Mouse (Mus musculus) thymus, adult 2 months (tissue): Measurements from ENCODE around the gene Sec1. TPM values are rescaled to one million over a fixed set of nuclear protein-coding genes. Genes with fewer than 3 reads are reported as not detected.

Source experiments
- DNase-seq: peaks from one replicate; pipeline ENCODE4 v3.0.0; 2021
- H3K27ac ChIP-seq: fragments of 200-500 bp; 2 replicates; pipeline ENCODE4 v1.5.1; 2012; ENCODE audit warnings: low read length, control low read depth; ENCODE audit not compliant: control insufficient read depth, insufficient read depth
- H3K27me3 ChIP-seq: fragments of 200-500 bp; 2 replicates; pipeline ENCODE4 v1.6.1; 2012; ENCODE audit warnings: mild to moderate bottlenecking, low read length, moderate library complexity, mixed read lengths; ENCODE audit not compliant: control insufficient read depth, insufficient read depth
- H3K36me3 ChIP-seq: fragments of 200-500 bp; 2 replicates; pipeline ENCODE4 v1.6.1; 2012; ENCODE audit warnings: mild to moderate bottlenecking, low read length, moderate library complexity; ENCODE audit not compliant: control insufficient read depth, insufficient read depth
- H3K4me1 ChIP-seq: fragments of 200-500 bp; replicated peaks from 2 replicates; pipeline ENCODE4 v1.6.1; 2012; ENCODE audit warnings: low read length; ENCODE audit not compliant: control insufficient read depth, insufficient read depth
- H3K4me3 ChIP-seq: fragments of 200-500 bp; 2 replicates; pipeline ENCODE4 v1.5.1; 2012; ENCODE audit warnings: mild to moderate bottlenecking, low read length, control low read depth, moderate library complexity; ENCODE audit not compliant: control insufficient read depth, insufficient read depth
- CTCF ChIP-seq: fragments of 200-500 bp; IDR thresholded peaks from 2 replicates; pipeline ENCODE4 v1.5.1; 2012; ENCODE audit warnings: mild to moderate bottlenecking, control low read depth, low read length, moderate library complexity, borderline replicate concordance; ENCODE audit not compliant: control insufficient read depth, poor library complexity, insufficient read depth; ENCODE audit errors: extremely low read depth
- POLR2A ChIP-seq: fragments of 200-500 bp; IDR thresholded peaks from 2 replicates; pipeline ENCODE4 v1.6.1; 2012; ENCODE audit warnings: mild to moderate bottlenecking, low read length, control low read depth, moderate library complexity; ENCODE audit not compliant: control insufficient read depth, poor library complexity, insufficient read depth; ENCODE audit errors: extremely low read depth
- WGBS: fragments of 180-500 bp; shearing (Covaris S2); methylation state at CpG from one replicate; pipeline ENCODE4 v1.1.7; 2018; 5-methylcytosine and 5-hydroxymethylcytosine counted together
- polyA plus RNA-seq: library from polyadenylated mRNA; depleted of rRNA; stranded (reverse); fragments of >200 nt; gene quantifications from 2 replicates; pipeline ENCODE4 v1.2.3, GENCODE M21; 2012; rRNA removed

Sec1 gene
- 1.6 and 1.9 TPM in 2 replicates for polyA plus RNA-seq

- peaks cover 6% of the 10 kb centered on the region; the same call in 1 of the 2 replicates for H3K4me1 ChIP-seq
- peaks cover under 1% of the 10 kb centered on the region; the same call in 1 of the 2 replicates for H3K27me3 ChIP-seq
- no peak within 1 kb of the TSS for H3K27ac ChIP-seq
- no peak for DNase-seq
- WGBS = 97% methylated on average over 50 of the region's 50 CpGs
- H3K36me3 ChIP-seq = no peaks in the 10 kb centered on the region
- TF ChIP-seq CTCF (no peak), POLR2A (no peak)
- no peak within 1 kb of the TSS for H3K4me3 ChIP-seq
Measured at GRCm38 (mm10) chr7:45693921-45694591, at the start of gene Sec1. Gene Sec1 (minus strand): TSS chr7:45694402.

GRCm38 (mm10) chr7:45742338-45742737 lies 48.1 kb upstream of the Sec1 start:
- no peak for DNase-seq
- Histone ChIP-seq H3K27me3 (no peaks in the 10 kb centered on the region), H3K4me1 (peaks cover 16% of the 10 kb centered on the region), H3K36me3 (no peaks in the 10 kb centered on the region), H3K4me3 (peak overlapping the region; percentile 56), H3K27ac (peak overlapping the region; percentile 19)
- 10% methylated on average over 19 of the region's 19 CpGs for WGBS
- TF ChIP-seq CTCF = no peak
- TF ChIP-seq POLR2A = no peak

GRCm38 (mm10) chr7:45741777-45742176 lies 47.6 kb upstream of the Sec1 start:
- peak overlapping the region; percentile 56 for H3K4me3 ChIP-seq
- H3K27me3 ChIP-seq = no peaks in the 10 kb centered on the region
- H3K27ac ChIP-seq = peak overlapping the region; percentile 47
- 13% methylated on average over 11 of the region's 11 CpGs for WGBS
- peaks cover 16% of the 10 kb centered on the region for H3K4me1 ChIP-seq
- no peak for TF ChIP-seq CTCF
- TF ChIP-seq POLR2A = peak; percentile 60; the same call in 1 of the 2 replicates
- no peaks in the 10 kb centered on the region for H3K36me3 ChIP-seq
- peak; percentile 59 for DNase-seq

GRCm38 (mm10) chr7:45741308-45741707 lies 47.1 kb upstream of the Sec1 start:
- H3K27me3 ChIP-seq = no peaks in the 10 kb centered on the region
- H3K4me1 ChIP-seq = peaks cover 16% of the 10 kb centered on the region
- peak overlapping the region; percentile 56 for H3K4me3 ChIP-seq
- 42% methylated on average over 12 of the region's 12 CpGs for WGBS
- no peak for TF ChIP-seq POLR2A
- no peak for TF ChIP-seq CTCF
- DNase-seq = no peak
- peak overlapping the region; percentile 47 for H3K27ac ChIP-seq
- no peaks in the 10 kb centered on the region for H3K36me3 ChIP-seq

- no peak for DNase-seq
- no peaks in the 10 kb centered on the region for H3K27me3 ChIP-seq
- WGBS = 76% methylated on average over 10 of the region's 10 CpGs
- no peak overlapping the region for H3K27ac ChIP-seq
- no peak overlapping the region for H3K4me3 ChIP-seq
- peaks cover 16% of the 10 kb centered on the region for H3K4me1 ChIP-seq
- H3K36me3 ChIP-seq = no peaks in the 10 kb centered on the region
- TF ChIP-seq POLR2A (no peak), CTCF (no peak)
Measured at GRCm38 (mm10) chr7:45739820-45740219, 45.6 kb upstream of the Sec1 start.

- Histone ChIP-seq H3K36me3 (no peaks in the 10 kb centered on the region), H3K4me1 (peaks cover 16% of the 10 kb centered on the region), H3K27me3 (no peaks in the 10 kb centered on the region), H3K4me3 (no peak overlapping the region), H3K27ac (no peak overlapping the region)
- peak; percentile 82 for DNase-seq
- 10% methylated on average over 9 of the region's 9 CpGs for WGBS
- TF ChIP-seq POLR2A (no peak), CTCF (peak; percentile 45; the same call in 1 of the 2 replicates)
Measured at GRCm38 (mm10) chr7:45739162-45739763, 45.1 kb upstream of the Sec1 start.
